Mouse (Mus musculus): ENCODE results near the gene Derl3.

Gene Derl3

GRCm38 (mm10) chr10:75916840-75917239, 23.6 kb downstream of the Derl3 start:
- DNase-seq = no peak

- no peak for DNase-seq
Observed at GRCm38 (mm10) chr10:75919026-75919425, 25.8 kb downstream of the Derl3 start.

GRCm38 (mm10) chr10:75921026-75921725, 28.0 kb downstream of the Derl3 start, which contains the start of gene Smarcb1:
Gene Smarcb1 (minus strand): TSS chr10:75921617.
- peak; percentile 93 for DNase-seq

GRCm38 (mm10) chr10:75921726-75922560, 28.7 kb downstream of the Derl3 start:
- DNase-seq = no peak

GRCm38 (mm10) chr10:75924324-75924723, 31.1 kb downstream of the Derl3 start:
- DNase-seq = no peak

- no peak for DNase-seq
Observed at GRCm38 (mm10) chr10:75926396-75926795, 33.2 kb downstream of the Derl3 start.

GRCm38 (mm10) chr10:75930304-75930703, 37.1 kb downstream of the Derl3 start:
- DNase-seq = no peak

GRCm38 (mm10) chr10:75931311-75931710, 38.1 kb downstream of the Derl3 start:
- no peak for DNase-seq

GRCm38 (mm10) chr10:75932081-75932678, 39.0 kb downstream of the Derl3 start:
- DNase-seq = no peak

GRCm38 (mm10) chr10:75932891-75933290, 39.7 kb downstream of the Derl3 start, which contains the start of gene Chchd10:
Gene Chchd10 (plus strand): TSS chr10:75933130.
- DNase-seq = no peak

- DNase-seq = no peak
Observed at GRCm38 (mm10) chr10:75934991-75935390, 41.8 kb downstream of the Derl3 start.

GRCm38 (mm10) chr10:75935680-75936541, 42.7 kb downstream of the Derl3 start, which contains the start of gene Mmp11:
Gene Mmp11 (minus strand): TSS chr10:75936496.
- DNase-seq = peak; percentile 70

- no peak for DNase-seq
Observed at GRCm38 (mm10) chr10:75936909-75937667, 43.9 kb downstream of the Derl3 start.

- no peak for DNase-seq
Observed at GRCm38 (mm10) chr10:75937851-75938643, 44.8 kb downstream of the Derl3 start.

- no peak for DNase-seq
Observed at GRCm38 (mm10) chr10:75939481-75940234, 46.4 kb downstream of the Derl3 start.

GRCm38 (mm10) chr10:75940520-75940919, 47.3 kb downstream of the Derl3 start, which contains the start of gene Gm867:
Gene Gm867 (minus strand): TSS chr10:75940672.
- no peak for DNase-seq

GRCm38 (mm10) chr10:75941042-75941824, 48.0 kb downstream of the Derl3 start:
- no peak for DNase-seq

GRCm38 (mm10) chr10:75942736-75943477, 49.7 kb downstream of the Derl3 start, which contains the start of gene Vpreb3:
Gene Vpreb3 (plus strand): TSS chr10:75943057.
- no peak for DNase-seq
